Mouse (Mus musculus) cerebellum, adult 9-11 months (tissue): ENCODE data around the gene Agap3.
A peak's percentile ranks its signal among the peaks of the same experiment; 100 is the strongest.

Experiments
- DNase-seq: peaks from one replicate; pipeline ENCODE4 v3.0.0; 2022

Gene Agap3

GRCm38 (mm10) chr5:24525360-24526189, 73.6 kb downstream of the Agap3 start:
- no peak for DNase-seq

- no peak for DNase-seq
Observed at GRCm38 (mm10) chr5:24526190-24526888, 74.4 kb downstream of the Agap3 start.

- no peak for DNase-seq
Observed at GRCm38 (mm10) chr5:24526889-24527230, 74.9 kb downstream of the Agap3 start, which contains the start of gene Gbx1. Gbx1 (minus strand) TSS chr5:24527202.

GRCm38 (mm10) chr5:24527780-24528179, 75.8 kb downstream of the Agap3 start:
- DNase-seq, result no peak

- peak; percentile 89 for DNase-seq
Observed at GRCm38 (mm10) chr5:24530042-24530689, 78.2 kb downstream of the Agap3 start.

GRCm38 (mm10) chr5:24533391-24533790, 81.4 kb downstream of the Agap3 start:
- no peak for DNase-seq

- DNase-seq, result no peak
Observed at GRCm38 (mm10) chr5:24534292-24534691, 82.3 kb downstream of the Agap3 start.

- no peak for DNase-seq
Observed at GRCm38 (mm10) chr5:24535731-24536130, 83.8 kb downstream of the Agap3 start.

- no peak for DNase-seq
Observed at GRCm38 (mm10) chr5:24536511-24536910, 84.5 kb downstream of the Agap3 start.

GRCm38 (mm10) chr5:24537618-24538017, 85.6 kb downstream of the Agap3 start:
- DNase-seq, result no peak

GRCm38 (mm10) chr5:24539571-24540296, 87.8 kb downstream of the Agap3 start:
- no peak for DNase-seq

GRCm38 (mm10) chr5:24540387-24541143, 88.6 kb downstream of the Agap3 start, which contains the start of gene Asb10:
Asb10 (minus strand) TSS chr5:24540978.
- no peak for DNase-seq

GRCm38 (mm10) chr5:24541144-24541569, 89.2 kb downstream of the Agap3 start:
- DNase-seq, result no peak

- DNase-seq, result no peak
Observed at GRCm38 (mm10) chr5:24542643-24543042, 90.7 kb downstream of the Agap3 start.

- DNase-seq, result no peak
Observed at GRCm38 (mm10) chr5:24550598-24551316, 98.8 kb downstream of the Agap3 start.

GRCm38 (mm10) chr5:24551317-24551688, 99.3 kb downstream of the Agap3 start:
- DNase-seq, result no peak
